Mouse (Mus musculus) testis, adult 2 months (tissue): ENCODE measurements at regions not wholly inside any gene's neighbourhood (a gene's known extent, or its start where the extent isn't known, plus 50 kb on each side); places are given as distances from the start of the nearest gene placed in this dataset.

Source experiments
- H3K27ac ChIP-seq: fragments of 200-500 bp; 2 replicates; pipeline ENCODE4 v1.5.1; 2012; ENCODE audit warnings: low read depth, low read length; ENCODE audit not compliant: control insufficient read depth, insufficient read depth
- H3K27me3 ChIP-seq: fragments of 200-500 bp; 2 replicates; pipeline ENCODE4 v1.6.1; 2012; ENCODE audit warnings: mild to moderate bottlenecking, low read length, moderate library complexity; ENCODE audit not compliant: control insufficient read depth, insufficient read depth
- H3K36me3 ChIP-seq: fragments of 200-500 bp; 2 replicates; pipeline ENCODE4 v1.6.1; 2012; ENCODE audit warnings: mild to moderate bottlenecking, low read length; ENCODE audit not compliant: control insufficient read depth, insufficient read depth
- H3K4me1 ChIP-seq: fragments of 200-500 bp; 2 replicates; pipeline ENCODE4 v1.6.1; 2012; ENCODE audit warnings: low read length; ENCODE audit not compliant: control insufficient read depth, insufficient read depth
- H3K4me3 ChIP-seq: fragments of 200-500 bp; 2 replicates; pipeline ENCODE4 v1.5.1; 2012; ENCODE audit warnings: low read depth, mild to moderate bottlenecking, low read length, moderate library complexity, mixed read lengths; ENCODE audit not compliant: control insufficient read depth
- CTCF ChIP-seq: fragments of 200-500 bp; IDR thresholded peaks from 2 replicates; pipeline ENCODE4 v1.5.1; 2012; ENCODE audit warnings: low read depth, mild to moderate bottlenecking, inconsistent platforms, low read length, moderate library complexity; ENCODE audit not compliant: control insufficient read depth, insufficient read depth, insufficient replicate concordance
- POLR2A ChIP-seq: fragments of 200-500 bp; IDR thresholded peaks from 2 replicates; pipeline ENCODE4 v1.6.1; 2012; ENCODE audit warnings: low read depth, mild to moderate bottlenecking, inconsistent platforms, low read length, moderate library complexity; ENCODE audit not compliant: control insufficient read depth

- Histone ChIP-seq H3K4me1 (no peaks in the 10 kb centered on the region), H3K27me3 (no peaks in the 10 kb centered on the region), H3K27ac (no peak overlapping the region), H3K4me3 (no peak overlapping the region), H3K36me3 (no peaks in the 10 kb centered on the region)
- TF ChIP-seq POLR2A (no peak), CTCF (no peak)
Observed at GRCm38 (mm10) chr16:51906686-51907085, 124.3 kb upstream of the Cblb start.

GRCm38 (mm10) chr16:51910046-51910445 is 121.0 kb upstream of the Cblb start:
- H3K36me3 ChIP-seq: no peaks in the 10 kb centered on the region
- H3K27ac ChIP-seq: no peak overlapping the region
- H3K4me3 ChIP-seq: no peak overlapping the region
- TF ChIP-seq CTCF: no peak
- no peak for TF ChIP-seq POLR2A
- H3K4me1 ChIP-seq: no peaks in the 10 kb centered on the region
- H3K27me3 ChIP-seq: no peaks in the 10 kb centered on the region

GRCm38 (mm10) chr16:51911109-51911765 is 119.8 kb upstream of the Cblb start:
- H3K27ac ChIP-seq: no peak overlapping the region
- no peaks in the 10 kb centered on the region; the same call in 1 of the 2 replicates for H3K4me1 ChIP-seq
- no peaks in the 10 kb centered on the region for H3K36me3 ChIP-seq
- TF ChIP-seq POLR2A (no peak), CTCF (no peak)
- H3K4me3 ChIP-seq: no peak overlapping the region
- no peaks in the 10 kb centered on the region for H3K27me3 ChIP-seq

GRCm38 (mm10) chr16:51915034-51915928 is 115.7 kb upstream of the Cblb start:
- H3K27ac ChIP-seq: no peak overlapping the region

GRCm38 (mm10) chr16:51915929-51916308 is 115.1 kb upstream of the Cblb start:
- Histone ChIP-seq H3K36me3 (no peaks in the 10 kb centered on the region), H3K27me3 (no peaks in the 10 kb centered on the region), H3K27ac (no peak overlapping the region), H3K4me3 (no peak overlapping the region), H3K4me1 (no peaks in the 10 kb centered on the region; the same call in 1 of the 2 replicates)
- TF ChIP-seq POLR2A: no peak

More at GRCm38 (mm10) chr16:51915034-51915928, 115.7 kb upstream of the Cblb start:
- Histone ChIP-seq H3K4me3 (no peak overlapping the region), H3K36me3 (no peaks in the 10 kb centered on the region), H3K27me3 (no peaks in the 10 kb centered on the region), H3K4me1 (no peaks in the 10 kb centered on the region; the same call in 1 of the 2 replicates)
- TF ChIP-seq POLR2A (no peak), CTCF (no peak)

GRCm38 (mm10) chr16:51916337-51916736 is 114.7 kb upstream of the Cblb start:
- Histone ChIP-seq H3K4me3 (no peak overlapping the region), H3K27ac (no peak overlapping the region), H3K27me3 (no peaks in the 10 kb centered on the region), H3K4me1 (no peaks in the 10 kb centered on the region; the same call in 1 of the 2 replicates), H3K36me3 (no peaks in the 10 kb centered on the region)
- TF ChIP-seq POLR2A (no peak), CTCF (no peak)

GRCm38 (mm10) chr16:51916820-51917219 is 114.2 kb upstream of the Cblb start:
- no peak for TF ChIP-seq POLR2A
- TF ChIP-seq CTCF: no peak
- Histone ChIP-seq H3K4me1 (no peaks in the 10 kb centered on the region; the same call in 1 of the 2 replicates), H3K27ac (no peak overlapping the region), H3K36me3 (no peaks in the 10 kb centered on the region), H3K4me3 (no peak overlapping the region), H3K27me3 (no peaks in the 10 kb centered on the region)
